Mouse (Mus musculus) forebrain, embryonic 14.5 days (tissue): ENCODE data around the gene Selenoh. TPM values are rescaled to one million over a fixed set of nuclear protein-coding genes. Genes with fewer than 3 reads are reported as not detected.

ENCODE experiments used
- ATAC-seq: fragments of 200-750 bp; cut with Nextera tagmentation; 2 replicates; pipeline ENCODE4 v1.8.0; 2017; ENCODE audit warnings: mild to moderate bottlenecking, moderate library complexity
- DNase-seq: peaks from one replicate; pipeline ENCODE4 v3.0.0-alpha.2; 2015; ENCODE audit warnings: low spot score
- H3K27ac ChIP-seq: fragments of 300-500 bp; sonication (generic); 2 replicates; pipeline ENCODE4 v1.5.1; 2014; ENCODE audit warnings: low read depth, mild to moderate bottlenecking, control low read depth, low read length, moderate library complexity
- H3K27me3 ChIP-seq: fragments of 300-500 bp; sonication (generic); replicated peaks from 2 replicates; pipeline ENCODE4 v1.6.1; 2014; ENCODE audit warnings: low read length, control low read depth, mixed read lengths; ENCODE audit not compliant: control insufficient read depth, insufficient read depth
- H3K36me3 ChIP-seq: fragments of 300-500 bp; sonication (generic); 2 replicates; pipeline ENCODE4 v1.6.1; 2014; ENCODE audit warnings: low read length, control low read depth; ENCODE audit not compliant: control insufficient read depth, insufficient read depth
- H3K4me1 ChIP-seq: fragments of 300-500 bp; sonication (generic); 2 replicates; pipeline ENCODE4 v1.6.1; 2014; ENCODE audit warnings: antibody characterized with exemption, low read length, control low read depth; ENCODE audit not compliant: control insufficient read depth, insufficient read depth
- H3K4me2 ChIP-seq: fragments of 300-500 bp; sonication (generic); 2 replicates; pipeline ENCODE4 v1.6.1; 2014; ENCODE audit warnings: mild to moderate bottlenecking, control low read depth, low read length
- H3K4me3 ChIP-seq: fragments of 300-500 bp; sonication (generic); 2 replicates; pipeline ENCODE4 v1.5.1; 2014; ENCODE audit warnings: low read depth, low read length, control low read depth
- H3K9ac ChIP-seq: fragments of 300-500 bp; sonication (generic); 2 replicates; pipeline ENCODE4 v1.6.1; 2014; ENCODE audit warnings: mild to moderate bottlenecking, low read length, control low read depth, moderate library complexity
- H3K9me3 ChIP-seq: fragments of 300-500 bp; sonication (generic); replicated peaks from 2 replicates; pipeline ENCODE4 v1.6.1; 2016; ENCODE audit warnings: low read length, control low read depth, mixed read lengths; ENCODE audit not compliant: control insufficient read depth
- WGBS: fragments of 180-500 bp; shearing (Covaris S2); extraction: QIAGEN DNeasy Blood & Tissue Kit; methylation state at CpG from one replicate; pipeline ENCODE4 v1.1.7; 2014; 5-methylcytosine and 5-hydroxymethylcytosine counted together
- polyA plus RNA-seq: library from polyadenylated mRNA; unstranded; fragments of >200 nt; fragmentation: Nextera tagmentation; extraction: Ambion mirVana; gene quantifications from 2 replicates; pipeline ENCODE4 v1.2.1, GENCODE M21; 2014

The Selenoh gene
- polyA plus RNA-seq, result 277 and 350 TPM in 2 replicates

DNA sequence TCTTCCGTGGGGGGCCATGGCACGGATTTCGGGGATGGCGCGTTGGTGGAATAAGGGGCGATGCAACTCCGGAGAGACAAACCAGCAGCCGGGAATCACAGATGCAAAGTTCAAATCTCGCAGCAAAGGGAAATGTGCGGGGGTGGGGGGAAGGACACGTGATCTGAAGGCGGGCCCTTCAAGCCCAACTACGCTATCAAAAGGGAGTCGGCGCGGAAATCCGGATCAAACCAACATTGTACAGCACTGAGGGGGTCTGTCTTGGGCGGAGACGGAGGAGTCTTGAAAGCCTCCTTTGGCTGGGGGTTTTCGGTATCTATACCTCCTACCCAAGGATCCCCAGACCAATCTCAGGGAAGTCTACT is at the start of gene Selenoh:
TSS of gene Selenoh (minus strand) at position 202 of the 365 bp plus-strand sequence.
- Histone ChIP-seq H3K9ac (peak within 1 kb of the TSS; percentile 89), H3K27ac (peak within 1 kb of the TSS; percentile 91), H3K4me3 (peak within 1 kb of the TSS; percentile 84), H3K4me2 (peak within 1 kb of the TSS; percentile 72), H3K27me3 (no peaks in the 10 kb centered on the region), H3K9me3 (no peaks in the 10 kb centered on the region), H3K4me1 (peaks cover 8% of the 10 kb centered on the region; the same call in 1 of the 2 replicates), H3K36me3 (peaks cover 47% of the 10 kb centered on the region)
- DNase-seq (peak; percentile 99), ATAC-seq (peak; percentile 98)
- under 1% methylated on average over 20 of the region's 20 CpGs for WGBS

DNA sequence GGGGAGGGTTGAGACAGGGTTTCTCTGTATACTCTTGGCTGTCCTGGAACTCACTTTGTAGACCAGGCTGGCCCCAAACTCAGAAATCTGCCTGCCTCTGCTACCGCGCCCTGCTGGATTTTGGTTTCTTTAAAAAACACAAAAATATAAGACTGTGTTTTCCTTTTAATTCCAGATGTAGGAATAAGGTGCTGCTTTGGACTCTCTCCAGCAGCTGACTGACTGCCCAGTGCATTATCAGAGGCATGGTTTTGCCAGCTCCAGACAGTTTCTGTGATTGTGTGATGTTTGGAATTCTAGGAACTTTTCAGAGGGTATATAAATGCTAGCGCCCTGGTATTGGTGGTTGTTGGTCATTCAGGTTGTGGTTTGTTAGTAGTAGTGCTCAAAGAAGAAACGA is 46.8 kb upstream of the Selenoh start:
- ATAC-seq (no peak), DNase-seq (no peak)
- Histone ChIP-seq H3K4me3 (no peak overlapping the region), H3K27ac (no peak overlapping the region), H3K4me1 (peaks cover 7% of the 10 kb centered on the region), H3K36me3 (peaks cover 14% of the 10 kb centered on the region), H3K9ac (no peak overlapping the region), H3K4me2 (no peak overlapping the region), H3K9me3 (no peaks in the 10 kb centered on the region), H3K27me3 (no peaks in the 10 kb centered on the region)
- 92% methylated on average over 4 of the region's 4 CpGs for WGBS

DNA sequence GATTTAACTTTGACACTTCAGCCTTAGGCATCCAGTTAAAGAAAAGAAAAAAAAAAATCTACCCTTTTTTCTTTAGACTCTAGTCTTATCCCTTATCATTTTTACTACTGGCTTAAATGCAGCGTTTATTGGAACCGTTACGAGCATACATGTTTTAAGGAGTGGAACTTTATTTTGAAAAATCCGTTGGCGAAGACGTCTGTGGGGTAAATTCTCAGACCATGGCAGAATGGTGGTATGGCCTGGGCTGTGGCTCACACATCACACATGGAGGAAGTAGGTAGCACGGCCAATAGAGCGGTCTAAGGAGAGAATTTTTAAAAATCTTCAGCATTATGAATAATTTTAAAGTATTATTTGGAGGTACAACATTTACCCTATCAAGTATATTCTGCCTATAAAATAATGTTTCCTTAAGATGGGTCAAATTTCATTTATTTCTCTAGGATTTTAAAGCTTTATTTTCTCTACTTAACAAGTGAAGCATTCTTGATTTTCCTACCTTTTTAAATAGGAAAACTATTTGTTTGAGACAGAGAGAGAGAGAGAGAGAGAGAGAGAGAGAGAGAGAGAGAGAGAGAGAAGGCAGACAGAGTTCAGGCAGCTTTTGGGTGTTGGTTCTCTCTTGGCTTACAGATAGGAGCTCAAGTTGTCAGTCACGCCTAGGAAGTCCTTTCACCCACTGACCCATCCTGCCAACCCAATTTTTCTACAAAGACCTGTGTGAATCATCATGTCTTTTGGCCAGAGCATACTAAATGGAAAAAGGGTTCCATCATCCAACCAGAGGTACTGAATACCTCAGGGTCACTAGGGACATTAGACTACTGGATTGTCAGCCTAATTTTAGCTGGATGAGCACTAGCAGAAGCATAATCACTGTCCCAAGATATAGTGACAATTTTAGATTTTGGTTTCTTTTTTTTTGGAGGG is 46.1 kb upstream of the Selenoh start:
- Histone ChIP-seq H3K9me3 (no peaks in the 10 kb centered on the region), H3K9ac (peak overlapping the region; percentile 66), H3K36me3 (peaks cover 8% of the 10 kb centered on the region), H3K4me3 (peak overlapping the region; percentile 93), H3K4me2 (peak overlapping the region; percentile 74), H3K27me3 (no peaks in the 10 kb centered on the region), H3K4me1 (peaks cover 10% of the 10 kb centered on the region), H3K27ac (no peak overlapping the region)
- 41% methylated on average over 9 of the region's 9 CpGs for WGBS
- ATAC-seq (no peak), DNase-seq (no peak)

DNA sequence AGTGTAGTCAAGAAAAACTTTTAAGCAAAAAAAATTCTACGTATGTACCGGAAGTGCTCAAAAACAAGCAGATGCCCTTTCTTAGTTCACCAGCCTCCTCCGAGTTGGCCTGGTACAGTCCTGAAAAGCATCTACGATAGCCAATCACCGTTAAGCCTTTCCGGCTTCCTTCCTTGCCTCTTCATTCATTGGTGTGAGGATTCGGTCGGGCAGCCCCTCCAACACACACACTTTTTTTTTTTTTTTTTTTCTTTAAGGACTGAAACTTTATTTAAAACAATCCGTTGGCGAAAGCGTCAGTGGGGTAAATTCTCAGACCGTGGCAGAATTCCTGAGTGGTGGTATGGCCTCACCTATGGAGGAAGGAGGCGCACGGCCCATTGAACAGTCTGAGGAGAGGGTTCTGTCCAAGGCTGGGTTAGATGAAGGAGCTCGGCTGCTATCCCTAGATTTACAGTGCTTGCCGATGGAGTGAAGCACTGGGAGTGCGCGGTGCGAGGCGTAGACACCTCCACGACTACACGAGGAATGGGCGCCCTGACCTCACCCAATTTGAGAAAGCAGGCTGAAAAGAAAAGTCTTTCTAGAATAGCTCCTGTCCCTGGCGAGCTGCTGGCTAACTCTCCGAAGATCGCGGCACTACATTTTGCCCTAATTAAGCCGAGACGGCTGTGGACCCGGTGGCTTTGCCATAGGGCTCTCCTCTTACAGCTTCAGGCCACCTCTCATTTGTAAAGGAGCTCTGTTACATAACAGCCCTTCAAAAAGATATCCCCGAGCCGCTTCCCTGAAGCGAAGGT is 45.2 kb upstream of the Selenoh start:
- DNase-seq, result peak; percentile 98
- peak overlapping the region; percentile 93 for H3K4me3 ChIP-seq
- H3K9ac ChIP-seq, result peak overlapping the region; percentile 66
- no peaks in the 10 kb centered on the region for H3K27me3 ChIP-seq
- no peaks in the 10 kb centered on the region for H3K9me3 ChIP-seq
- H3K36me3 ChIP-seq, result peaks cover 4% of the 10 kb centered on the region
- H3K4me1 ChIP-seq, result peaks cover 10% of the 10 kb centered on the region
- peak overlapping the region; percentile 74 for H3K4me2 ChIP-seq
- WGBS, result under 1% methylated on average over 33 of the region's 33 CpGs
- ATAC-seq, result peak; percentile 95
- peak overlapping the region; percentile 96 for H3K27ac ChIP-seq

DNA sequence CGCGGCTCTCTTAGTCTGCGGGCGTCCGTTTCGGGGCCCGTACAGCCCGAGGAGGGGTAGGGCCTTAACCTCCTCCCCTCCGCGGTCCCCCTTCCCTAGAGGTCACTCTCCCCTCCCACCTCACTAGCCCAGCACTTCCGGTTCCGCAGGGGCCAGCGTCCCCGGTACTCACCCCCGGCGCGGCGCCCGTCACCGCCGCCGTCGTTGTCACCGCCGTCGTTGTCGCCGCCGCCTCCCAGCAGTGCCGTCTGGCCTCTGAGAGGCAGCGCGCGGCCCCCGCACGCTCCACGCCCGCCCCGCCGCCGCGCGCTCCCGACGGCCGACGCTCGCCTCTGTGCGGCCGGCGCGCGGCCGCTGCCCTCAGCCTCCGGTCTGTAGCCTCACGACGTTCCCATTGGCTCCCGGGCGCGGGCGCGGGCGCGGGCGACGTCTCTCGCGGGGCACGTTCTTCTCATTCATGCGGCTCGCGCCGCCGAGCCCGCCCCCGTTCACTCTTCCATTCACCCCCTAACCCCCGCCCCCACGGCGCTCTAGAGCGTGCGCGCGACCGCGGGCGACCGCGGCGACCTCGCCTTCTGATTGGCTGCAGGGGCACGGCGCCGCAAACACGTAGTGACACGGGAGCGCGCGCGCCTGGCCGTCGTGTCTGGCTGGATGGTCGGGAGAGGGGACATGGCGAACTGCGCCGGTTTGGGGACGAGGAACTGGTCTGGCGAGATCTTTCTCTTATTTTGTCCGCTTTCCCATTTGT is 44.4 kb upstream of the Selenoh start, which contains the start of gene Zdhhc5:
TSS of gene Zdhhc5 (minus strand) at position 370 of the 751 bp plus-strand sequence.
- ATAC-seq (peak; percentile 97), DNase-seq (peak; percentile 99)
- Histone ChIP-seq H3K27me3 (no peaks in the 10 kb centered on the region), H3K4me2 (peak within 1 kb of the TSS; percentile 78), H3K9ac (peak within 1 kb of the TSS; percentile 93), H3K9me3 (no peaks in the 10 kb centered on the region), H3K4me1 (peaks cover 10% of the 10 kb centered on the region), H3K4me3 (peak within 1 kb of the TSS; percentile 93), H3K36me3 (peaks cover 11% of the 10 kb centered on the region), H3K27ac (peak within 1 kb of the TSS; percentile 96)
- WGBS, result under 1% methylated on average over 105 of the region's 107 CpGs

DNA sequence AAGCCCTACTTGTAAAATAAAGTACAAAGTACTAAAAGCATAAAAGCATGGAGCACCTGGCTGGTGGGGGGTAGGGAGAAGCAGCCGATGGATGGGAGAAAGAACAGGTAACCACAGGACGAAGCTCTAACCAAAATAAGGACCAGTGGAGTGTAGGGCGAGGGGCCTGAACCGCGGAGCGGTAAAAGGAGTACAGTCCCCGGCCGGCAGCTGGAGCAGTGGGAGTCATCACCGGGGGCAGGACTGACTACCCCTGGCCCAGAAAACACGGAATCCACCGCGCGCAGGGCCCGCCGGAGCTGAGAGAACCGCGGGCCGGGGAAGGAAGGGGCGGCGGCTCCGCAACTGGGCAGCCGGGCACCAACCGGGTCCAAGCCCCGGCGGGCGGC is 43.8 kb upstream of the Selenoh start:
- Histone ChIP-seq H3K4me3 (peak overlapping the region; percentile 93), H3K27ac (peak overlapping the region; percentile 96), H3K9me3 (no peaks in the 10 kb centered on the region), H3K27me3 (no peaks in the 10 kb centered on the region), H3K4me2 (peak overlapping the region; percentile 78), H3K9ac (peak overlapping the region; percentile 93), H3K36me3 (peaks cover 15% of the 10 kb centered on the region), H3K4me1 (peaks cover 10% of the 10 kb centered on the region)
- WGBS, result 0% methylated on average over 20 of the region's 26 CpGs
- DNase-seq (no peak), ATAC-seq (peak; percentile 15)

DNA sequence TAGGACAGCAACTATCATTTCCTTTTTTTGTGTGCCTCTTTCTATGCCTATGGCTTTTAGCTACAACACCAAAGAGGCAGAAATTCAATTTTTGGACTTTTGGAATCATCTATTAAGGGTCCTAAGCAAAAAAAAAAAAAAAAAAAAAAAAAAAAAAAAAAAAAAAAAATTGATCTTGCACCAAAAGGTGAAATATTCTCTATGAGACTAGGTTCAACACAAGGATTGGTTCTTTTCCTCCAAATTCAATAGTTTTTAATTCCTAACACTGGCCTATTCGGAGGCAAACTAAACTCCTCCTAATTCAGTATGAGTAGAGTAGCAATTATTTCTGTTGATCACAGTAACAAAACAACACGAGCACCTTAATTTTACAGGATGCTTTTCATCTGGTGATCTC is 41.3 kb upstream of the Selenoh start:
- 78% methylated on average over 2 of the region's 2 CpGs for WGBS
- Histone ChIP-seq H3K9me3 (no peaks in the 10 kb centered on the region), H3K4me3 (no peak overlapping the region), H3K4me2 (no peak overlapping the region), H3K27ac (no peak overlapping the region), H3K4me1 (peaks cover 19% of the 10 kb centered on the region), H3K9ac (no peak overlapping the region), H3K36me3 (peaks cover 25% of the 10 kb centered on the region), H3K27me3 (no peaks in the 10 kb centered on the region)
- DNase-seq (no peak), ATAC-seq (no peak)

DNA sequence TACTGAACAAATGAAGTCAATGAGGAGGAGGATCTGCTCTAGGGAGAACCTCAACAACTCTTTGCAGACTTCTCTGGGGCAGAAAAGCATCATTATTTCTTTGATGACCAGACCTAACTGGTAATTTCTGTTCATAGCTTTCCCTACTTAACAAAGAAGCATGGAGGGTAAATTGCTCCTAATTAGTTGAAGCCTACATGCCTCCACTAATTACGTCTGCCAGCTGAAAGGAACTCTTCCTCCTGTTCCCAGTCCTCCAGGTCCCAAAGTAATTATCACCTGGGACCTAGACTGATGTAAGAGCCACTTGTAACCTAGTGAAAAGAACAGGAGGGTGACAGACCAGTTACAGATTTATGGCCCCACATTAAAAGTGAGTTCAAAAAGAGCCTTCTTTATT is 37.0 kb upstream of the Selenoh start:
- Histone ChIP-seq H3K9ac (no peak overlapping the region), H3K9me3 (no peaks in the 10 kb centered on the region), H3K4me1 (peaks cover 12% of the 10 kb centered on the region), H3K36me3 (peaks cover 39% of the 10 kb centered on the region), H3K27me3 (no peaks in the 10 kb centered on the region), H3K4me2 (no peak overlapping the region), H3K27ac (no peak overlapping the region), H3K4me3 (no peak overlapping the region)
- ATAC-seq (peak; percentile 40; the same call in 1 of the 2 replicates), DNase-seq (peak; percentile 11)
- 17% methylated on average over 1 of the region's 1 CpGs for WGBS
